Comparison of ENCODE assay signal across 25 mouse cellular contexts in the genomic region with DNA sequence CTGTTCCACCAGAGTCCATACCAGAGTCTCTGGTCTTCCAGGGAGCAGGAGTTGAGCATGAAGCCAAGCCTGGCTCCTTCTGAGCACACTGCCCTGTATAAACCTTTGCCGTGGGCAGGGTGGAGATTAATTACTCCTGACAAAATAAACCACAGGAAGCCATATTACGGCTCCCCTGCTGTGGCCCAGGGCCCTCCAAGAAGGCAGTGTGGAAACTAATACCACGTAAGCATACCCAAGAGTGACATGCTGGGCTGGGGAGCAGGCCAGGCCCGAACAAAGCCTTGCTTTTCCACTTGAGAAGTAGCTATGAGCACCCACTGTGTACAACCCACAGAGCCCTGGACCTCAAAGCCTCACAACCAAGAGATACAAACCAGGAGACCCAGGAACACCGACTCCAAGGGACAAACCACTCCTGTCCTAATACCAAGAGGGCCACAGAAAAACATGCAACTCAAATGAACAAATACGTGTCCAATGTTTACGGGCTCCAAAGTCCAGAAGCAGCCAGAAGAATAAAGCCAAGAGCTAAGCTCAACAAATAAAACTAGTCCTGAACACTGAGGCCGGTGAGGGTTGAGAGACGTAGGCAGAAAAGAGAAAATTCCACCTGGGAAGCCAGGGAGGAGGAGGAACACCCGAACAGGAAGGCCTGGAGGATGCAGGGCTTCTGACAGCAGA. TPM values are rescaled to one million over a fixed set of nuclear protein-coding genes. Genes with fewer than 3 reads are reported as not detected.
A peak's percentile ranks its signal among the peaks of the same experiment; 100 is the strongest.
DNase-seq lines count a peak whose midpoint lies in the region; ATAC-seq and TF ChIP-seq lines count a peak whose summit lies in the region.
"Had no signal": no experiment of that assay in that cellular context is flagged by ENCODE, and none has a peak within 500 bp of the region (broad histone marks: within the 10 kb centered on the region; RNA-seq: fewer than 3 reads in every experiment).

No protein-coding gene starts in this region.

- peaks cover 21% of the 10 kb centered on the region for H3K36me3 ChIP-seq in kidney, embryonic 16.5 days (ENCODE audit: insufficient read depth, low read length)
- H3K36me3 ChIP-seq in limb, embryonic 10.5 days: no peaks in the 10 kb centered on the region
- H3K36me3 ChIP-seq in stomach, postnatal 0 days (ENCODE audit: control insufficient read depth, insufficient read depth, low read length): no peaks in the 10 kb centered on the region
- peaks cover 94% of the 10 kb centered on the region for H3K36me3 ChIP-seq in forebrain, embryonic 13.5 days (ENCODE audit: poor library complexity, severe bottlenecking)

- no peaks in the 10 kb centered on the region for H3K27me3 ChIP-seq in kidney, embryonic 16.5 days (ENCODE audit: insufficient read depth, low read length)
- H3K27me3 ChIP-seq in limb, embryonic 10.5 days (ENCODE audit: low read depth, poor library complexity, severe bottlenecking): no peaks in the 10 kb centered on the region
- no peaks in the 10 kb centered on the region for H3K27me3 ChIP-seq in stomach, postnatal 0 days (ENCODE audit: control insufficient read depth, insufficient read depth, low read length)
- no peaks in the 10 kb centered on the region for H3K27me3 ChIP-seq in forebrain, embryonic 13.5 days
- H3K27me3 ChIP-seq: heart, embryonic 15.5 days had no signal

- no peak overlapping the region for H3K9ac ChIP-seq in kidney, embryonic 16.5 days (replicated peaks; ENCODE audit: low read length)
- H3K9ac ChIP-seq in stomach, postnatal 0 days (ENCODE audit: low read length): no peak overlapping the region
- no peak overlapping the region for H3K9ac ChIP-seq in forebrain, embryonic 13.5 days
- H3K9ac ChIP-seq: heart, embryonic 15.5 days had no signal

- H3K4me2 ChIP-seq in kidney, embryonic 16.5 days (replicated peaks; ENCODE audit: low read depth, low read length): no peak overlapping the region
- no peak overlapping the region for H3K4me2 ChIP-seq in stomach, postnatal 0 days (replicated peaks; ENCODE audit: low read depth)
- no peak overlapping the region for H3K4me2 ChIP-seq in forebrain, embryonic 13.5 days
- H3K4me2 ChIP-seq: heart, embryonic 15.5 days had no signal

- ATAC-seq in kidney, embryonic 16.5 days (ENCODE audit: low FRiP score, low TSS enrichment): peak; percentile 39; the same call in 1 of the 2 replicates
- peak; percentile 26; the same call in 1 of the 2 replicates for ATAC-seq in stomach, postnatal 0 days (ENCODE audit: low FRiP score, low TSS enrichment)
- no peak for ATAC-seq in forebrain, embryonic 13.5 days
- ATAC-seq: forebrain, embryonic 14.5 days; hindbrain, embryonic 16.5 days had no signal

- TF ChIP-seq EP300 in stomach, postnatal 0 days (optimal IDR thresholded peaks at IDR 0.05): no peak

- H3K9me3 ChIP-seq in kidney, embryonic 16.5 days (ENCODE audit: low read length): peaks cover 6% of the 10 kb centered on the region; the same call in 1 of the 2 replicates
- H3K9me3 ChIP-seq in limb, embryonic 10.5 days (replicated peaks): no peaks in the 10 kb centered on the region
- H3K9me3 ChIP-seq in stomach, postnatal 0 days (ENCODE audit: control insufficient read depth, low read length): no peaks in the 10 kb centered on the region
- H3K9me3 ChIP-seq in forebrain, embryonic 13.5 days (replicated peaks): no peaks in the 10 kb centered on the region; the same call in 1 of the 2 replicates
- H3K9me3 ChIP-seq: heart, embryonic 15.5 days had no signal

- no peak for TF ChIP-seq CTCF in stomach, postnatal 0 days (IDR thresholded peaks at IDR 0.05; ENCODE audit: low read depth)

- no peak overlapping the region for H3K27ac ChIP-seq in kidney, embryonic 16.5 days (ENCODE audit: low read length)
- H3K27ac ChIP-seq in limb, embryonic 10.5 days: 0 out of 2 replicates have a peak overlapping the region, but pooled peaks have one; percentile 11
- no peak overlapping the region for H3K27ac ChIP-seq in stomach, postnatal 0 days (replicated peaks)
- no peak overlapping the region for H3K27ac ChIP-seq in forebrain, embryonic 13.5 days
- H3K27ac ChIP-seq: heart, embryonic 15.5 days; left cerebral cortex, adult 2 months had no signal

- no peak overlapping the region for H3K4me3 ChIP-seq in kidney, embryonic 16.5 days (ENCODE audit: low read length)
- no peak overlapping the region for H3K4me3 ChIP-seq in limb, embryonic 10.5 days
- H3K4me3 ChIP-seq in stomach, postnatal 0 days (ENCODE audit: low read depth, low read length): no peak overlapping the region
- no peak overlapping the region for H3K4me3 ChIP-seq in forebrain, embryonic 13.5 days
- H3K4me3 ChIP-seq: heart, embryonic 15.5 days; left cerebral cortex, adult 2 months had no signal

- DNase-seq in kidney, postnatal 4 days: no peak
- peak; percentile 74 for DNase-seq in NIH3T3 (ENCODE audit: low read depth)
- DNase-seq in limb, embryonic 10.5 days (ENCODE audit: low spot score): no peak
- DNase-seq in stomach, postnatal 0 days (ENCODE audit: low spot score): no peak
- DNase-seq in layer of hippocampus, adult 18-20 months (ENCODE audit: low spot score in 2 of 2): no peak
- DNase-seq: adrenal gland, postnatal 14 days; cerebellum, adult 11 months; cerebellum, postnatal 14 days; embryo, embryonic 11 days; gastrocnemius, postnatal 36 days; heart, postnatal 4 days; kidney, adult 11 months; kidney, postnatal 14 days; left cerebral cortex, postnatal 4 days; lung, adult 2 months; lung, postnatal 36 days; right cerebral cortex, adult 18-20 months; thymus, postnatal 4 days had no signal

- WGBS in kidney, embryonic 16.5 days: 58% methylated on average over 10 of the region's 10 CpGs
- WGBS in limb, embryonic 10.5 days: 78% methylated on average over 10 of the region's 10 CpGs
- 55% methylated on average over 10 of the region's 10 CpGs for WGBS in stomach, postnatal 0 days
- 85% methylated on average over 10 of the region's 10 CpGs for WGBS in forebrain, embryonic 13.5 days

- H3K4me1 ChIP-seq in kidney, embryonic 16.5 days (ENCODE audit: insufficient read depth, low read length): no peaks in the 10 kb centered on the region
- H3K4me1 ChIP-seq in limb, embryonic 10.5 days: peaks cover 10% of the 10 kb centered on the region
- no peaks in the 10 kb centered on the region for H3K4me1 ChIP-seq in stomach, postnatal 0 days (replicated peaks; ENCODE audit: control insufficient read depth, insufficient read depth)
- H3K4me1 ChIP-seq in forebrain, embryonic 13.5 days: no peaks in the 10 kb centered on the region
- H3K4me1 ChIP-seq: heart, embryonic 15.5 days had no signal

RNA-seq across cellular contexts. Expression of a gene that starts 24.3 kb away (rescaled TPM):
- 26.4 and 29.4 TPM in 2 replicates for polyA plus RNA-seq in kidney, embryonic 16.5 days (2015; fragmentation: Nextera tagmentation; extraction: Ambion mirVana)
- polyA plus RNA-seq in limb, embryonic 10.5 days (2016; fragmentation: Nextera tagmentation; extraction: Ambion mirVana): 7.2 and 10.7 TPM in 2 replicates
- polyA plus RNA-seq in stomach, postnatal 0 days (2015; fragmentation: Nextera tagmentation; extraction: Ambion mirVana): 2.2 and 2.4 TPM in 2 replicates
- total RNA-seq in layer of hippocampus, adult 18-20 months (2021): 10 to 100 TPM; 16.2 to 17.5 TPM
- polyA plus RNA-seq in forebrain, embryonic 13.5 days (2015; fragmentation: Nextera tagmentation; extraction: Ambion mirVana): 17.1 and 23.7 TPM in 2 replicates
- polyA plus RNA-seq: C2C12 had no signal
